In the genomic region with DNA sequence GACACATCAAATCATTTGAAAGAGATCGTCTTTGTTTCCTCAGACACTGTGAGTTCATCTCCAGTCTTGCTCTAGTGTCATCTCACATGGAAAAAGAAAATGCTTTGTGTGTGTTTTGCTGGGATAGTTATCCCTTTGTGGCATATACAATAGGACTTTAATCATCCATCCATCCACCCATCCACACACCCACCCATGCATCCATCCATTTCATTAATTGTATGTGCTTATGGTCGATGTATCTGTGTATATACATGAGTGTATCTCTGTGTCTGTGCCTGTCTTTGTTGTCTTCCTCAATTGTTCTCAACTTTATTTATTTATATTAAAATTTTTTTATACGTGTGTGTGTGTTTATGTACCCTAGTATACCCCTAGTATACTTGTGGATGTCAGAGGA, we compare ENCODE assay signal across 27 mouse cellular contexts.
DNase-seq lines count a peak whose midpoint lies in the region; ATAC-seq lines count a peak whose summit lies in the region.
"Had no signal": no experiment of that assay in that cellular context is flagged by ENCODE, and none has a peak within 500 bp of the region (broad histone marks: within the 10 kb centered on the region; RNA-seq: fewer than 3 reads in every experiment).

No protein-coding gene starts in this region.

- H3K4me1 ChIP-seq in hindbrain, embryonic 12.5 days: no peaks in the 10 kb centered on the region
- H3K4me1 ChIP-seq in hindbrain, embryonic 10.5 days (replicated peaks): no peaks in the 10 kb centered on the region; the same call in 1 of the 2 replicates
- no peaks in the 10 kb centered on the region for H3K4me1 ChIP-seq in neural tube, embryonic 11.5 days (ENCODE audit: control insufficient read depth, insufficient read depth, low read length)
- 0 out of 2 replicates have a peak, but pooled peaks cover 7% of the 10 kb centered on the region for H3K4me1 ChIP-seq in neural tube, embryonic 15.5 days
- H3K4me1 ChIP-seq in hindbrain, embryonic 13.5 days (replicated peaks): peaks cover 8% of the 10 kb centered on the region
- peaks cover 3% of the 10 kb centered on the region; the same call in 1 of the 2 replicates for H3K4me1 ChIP-seq in hindbrain, embryonic 15.5 days (replicated peaks)
- H3K4me1 ChIP-seq: forebrain, embryonic 10.5 days; forebrain, embryonic 13.5 days; heart, embryonic 12.5 days; heart, embryonic 15.5 days; intestine, embryonic 15.5 days had no signal

- peak; percentile 50 for ATAC-seq in hindbrain, embryonic 12.5 days (ENCODE audit: low FRiP score)
- peak; percentile 41; the same call in 1 of the 2 replicates for ATAC-seq in neural tube, embryonic 11.5 days (ENCODE audit: insufficient read depth, low FRiP score, low TSS enrichment)
- ATAC-seq in neural tube, embryonic 15.5 days (ENCODE audit: low FRiP score): no peak
- 0 out of 2 replicates have a peak, but pooled peaks have one; percentile 43 for ATAC-seq in hindbrain, embryonic 13.5 days (ENCODE audit: low FRiP score)
- peak; percentile 63; the same call in 1 of the 2 replicates for ATAC-seq in hindbrain, embryonic 15.5 days (ENCODE audit: low FRiP score, low read depth)
- ATAC-seq: forebrain, embryonic 13.5 days; forebrain, embryonic 16.5 days; intestine, embryonic 15.5 days; Patski had no signal

- no peaks in the 10 kb centered on the region for H3K9me3 ChIP-seq in hindbrain, embryonic 12.5 days (replicated peaks)
- H3K9me3 ChIP-seq in hindbrain, embryonic 10.5 days: no peaks in the 10 kb centered on the region
- no peaks in the 10 kb centered on the region for H3K9me3 ChIP-seq in neural tube, embryonic 11.5 days (ENCODE audit: control insufficient read depth, low read length)
- H3K9me3 ChIP-seq in neural tube, embryonic 15.5 days (replicated peaks): no peaks in the 10 kb centered on the region
- no peaks in the 10 kb centered on the region for H3K9me3 ChIP-seq in hindbrain, embryonic 13.5 days
- no peaks in the 10 kb centered on the region for H3K9me3 ChIP-seq in hindbrain, embryonic 15.5 days
- H3K9me3 ChIP-seq: forebrain, embryonic 10.5 days; forebrain, embryonic 13.5 days; heart, embryonic 12.5 days; heart, embryonic 15.5 days; intestine, embryonic 15.5 days had no signal

- no peak overlapping the region for H3K9ac ChIP-seq in hindbrain, embryonic 12.5 days
- H3K9ac ChIP-seq in neural tube, embryonic 11.5 days (ENCODE audit: low read length): no peak overlapping the region
- no peak overlapping the region for H3K9ac ChIP-seq in neural tube, embryonic 15.5 days (replicated peaks)
- H3K9ac ChIP-seq in hindbrain, embryonic 13.5 days: no peak overlapping the region
- no peak overlapping the region for H3K9ac ChIP-seq in hindbrain, embryonic 15.5 days
- H3K9ac ChIP-seq: forebrain, embryonic 13.5 days; heart, embryonic 12.5 days; heart, embryonic 15.5 days; intestine, embryonic 15.5 days had no signal

- DNase-seq in hindbrain, embryonic 10.5 days (ENCODE audit: low spot score): no peak
- DNase-seq in neural tube, embryonic 11.5 days (ENCODE audit: low spot score): no peak
- no peak for DNase-seq in spleen, postnatal 4 days (ENCODE audit: low spot score in 2 of 2)
- no peak for DNase-seq in frontal cortex, postnatal 14 days (ENCODE audit: low spot score in 2 of 2)
- DNase-seq: adrenal gland, postnatal 10 days; adrenal gland, postnatal 36 days; B cell, adult 2 months; cerebellum, adult 18-20 months; cerebellum, adult 9-10 months; cerebellum, postnatal 14 days; gastrocnemius, postnatal 25 days; heart, adult 18-20 months; heart, postnatal 10 days; heart, postnatal 4 days had no signal

- H3K4me2 ChIP-seq in hindbrain, embryonic 12.5 days (replicated peaks): no peak overlapping the region
- H3K4me2 ChIP-seq in neural tube, embryonic 11.5 days (ENCODE audit: low read depth): no peak overlapping the region
- no peak overlapping the region for H3K4me2 ChIP-seq in neural tube, embryonic 15.5 days
- H3K4me2 ChIP-seq in hindbrain, embryonic 13.5 days: no peak overlapping the region
- H3K4me2 ChIP-seq in hindbrain, embryonic 15.5 days: no peak overlapping the region
- H3K4me2 ChIP-seq: forebrain, embryonic 13.5 days; heart, embryonic 12.5 days; heart, embryonic 15.5 days; intestine, embryonic 15.5 days had no signal

- no peaks in the 10 kb centered on the region for H3K36me3 ChIP-seq in hindbrain, embryonic 12.5 days
- H3K36me3 ChIP-seq in hindbrain, embryonic 10.5 days: no peaks in the 10 kb centered on the region
- H3K36me3 ChIP-seq in neural tube, embryonic 11.5 days (ENCODE audit: control insufficient read depth, insufficient read depth, low read length): no peaks in the 10 kb centered on the region
- no peaks in the 10 kb centered on the region for H3K36me3 ChIP-seq in neural tube, embryonic 15.5 days
- H3K36me3 ChIP-seq in hindbrain, embryonic 13.5 days: no peaks in the 10 kb centered on the region
- no peaks in the 10 kb centered on the region for H3K36me3 ChIP-seq in hindbrain, embryonic 15.5 days
- H3K36me3 ChIP-seq: forebrain, embryonic 10.5 days; G1E; heart, embryonic 12.5 days; heart, embryonic 15.5 days; intestine, embryonic 15.5 days had no signal

- no peaks in the 10 kb centered on the region for H3K27me3 ChIP-seq in hindbrain, embryonic 12.5 days
- H3K27me3 ChIP-seq in hindbrain, embryonic 10.5 days (ENCODE audit: insufficient read depth, poor library complexity, severe bottlenecking): no peaks in the 10 kb centered on the region
- no peaks in the 10 kb centered on the region for H3K27me3 ChIP-seq in neural tube, embryonic 11.5 days (ENCODE audit: control insufficient read depth, insufficient read depth, low read length)
- H3K27me3 ChIP-seq in neural tube, embryonic 15.5 days (replicated peaks): no peaks in the 10 kb centered on the region
- H3K27me3 ChIP-seq in hindbrain, embryonic 13.5 days: no peaks in the 10 kb centered on the region
- no peaks in the 10 kb centered on the region for H3K27me3 ChIP-seq in hindbrain, embryonic 15.5 days
- H3K27me3 ChIP-seq: CH12.LX; forebrain, embryonic 13.5 days; heart, embryonic 12.5 days; heart, embryonic 15.5 days; intestine, embryonic 15.5 days; Patski had no signal

- WGBS in hindbrain, embryonic 12.5 days: 61% methylated on average over 3 of the region's 3 CpGs
- WGBS in hindbrain, embryonic 10.5 days: 68% methylated on average over 3 of the region's 3 CpGs
- WGBS in neural tube, embryonic 11.5 days: 76% methylated on average over 3 of the region's 3 CpGs
- 54% methylated on average over 3 of the region's 3 CpGs for WGBS in neural tube, embryonic 15.5 days
- 50% methylated on average over 3 of the region's 3 CpGs for WGBS in hindbrain, embryonic 13.5 days
- WGBS in hindbrain, embryonic 15.5 days: 52% methylated on average over 3 of the region's 3 CpGs

- 0 out of 2 replicates have a peak overlapping the region, but pooled peaks have one; percentile 14 for H3K27ac ChIP-seq in hindbrain, embryonic 12.5 days
- H3K27ac ChIP-seq in hindbrain, embryonic 10.5 days: no peak overlapping the region
- H3K27ac ChIP-seq in neural tube, embryonic 11.5 days (ENCODE audit: low read depth, low read length): no peak overlapping the region
- H3K27ac ChIP-seq in neural tube, embryonic 15.5 days (replicated peaks): no peak overlapping the region
- H3K27ac ChIP-seq in hindbrain, embryonic 13.5 days: peak overlapping the region; percentile 70; the same call in 1 of the 2 replicates
- no peak overlapping the region for H3K27ac ChIP-seq in hindbrain, embryonic 15.5 days (replicated peaks)
- H3K27ac ChIP-seq: forebrain, embryonic 10.5 days; forebrain, embryonic 13.5 days; heart, embryonic 15.5 days; intestine, embryonic 15.5 days had no signal

- no peak overlapping the region for H3K4me3 ChIP-seq in hindbrain, embryonic 12.5 days
- H3K4me3 ChIP-seq in hindbrain, embryonic 10.5 days: no peak overlapping the region
- no peak overlapping the region for H3K4me3 ChIP-seq in neural tube, embryonic 11.5 days (ENCODE audit: low read depth, low read length)
- H3K4me3 ChIP-seq in neural tube, embryonic 15.5 days (replicated peaks): no peak overlapping the region
- no peak overlapping the region for H3K4me3 ChIP-seq in hindbrain, embryonic 13.5 days
- no peak overlapping the region for H3K4me3 ChIP-seq in hindbrain, embryonic 15.5 days
- H3K4me3 ChIP-seq: forebrain, embryonic 10.5 days; forebrain, embryonic 13.5 days; heart, embryonic 12.5 days; heart, embryonic 15.5 days; intestine, embryonic 15.5 days had no signal

Comparison
In these comparisons a context has a peak if more than half of its experiments do, and no peak if none do; other contexts are left out.
1. H3K27ac ChIP-seq: peak in hindbrain, embryonic 12.5 days (single experiment) and hindbrain, embryonic 13.5 days (single experiment); none in hindbrain, embryonic 10.5 days (single experiment), neural tube, embryonic 11.5 days (single experiment), neural tube, embryonic 15.5 days (single experiment) and hindbrain, embryonic 15.5 days (single experiment).